Mouse (Mus musculus): ENCODE measurements around the gene Gm19668.
"Not testable (repeated sequence)": the region's sequence is repeated elsewhere in the genome, so short reads cannot be mapped to it uniquely, and the experiment has no call there.

Gene Gm19668

GRCm38 (mm10) chr10:77798921-77799508 is at the start of gene Gm19668:
Gene Gm19668 (minus strand): TSS chr10:77799133.
- no peak for DNase-seq (ENCODE audit: low spot score)

- DNase-seq (ENCODE audit: low spot score): no peak
Measured at GRCm38 (mm10) chr10:77847538-77847937, 48.6 kb upstream of the Gm19668 start.

- DNase-seq (ENCODE audit: low spot score): no peak
Measured at GRCm38 (mm10) chr10:77846961-77847360, 48.0 kb upstream of the Gm19668 start.

GRCm38 (mm10) chr10:77846503-77846902 is 47.6 kb upstream of the Gm19668 start, which contains the start of gene Gm36176:
Gene Gm36176 (plus strand): TSS chr10:77846803.
- no peak for DNase-seq (ENCODE audit: low spot score)

GRCm38 (mm10) chr10:77839006-77839405 is 40.1 kb upstream of the Gm19668 start:
- no peak for DNase-seq (ENCODE audit: low spot score)

GRCm38 (mm10) chr10:77835647-77836046 is 36.7 kb upstream of the Gm19668 start, which contains the start of gene Krtap10-10:
Gene Krtap10-10 (plus strand): TSS chr10:77835947.
- no peak for DNase-seq (ENCODE audit: low spot score)

GRCm38 (mm10) chr10:77826951-77827350 is 28.0 kb upstream of the Gm19668 start, which contains the start of gene Krtap10-4:
Gene Krtap10-4 (minus strand): TSS chr10:77827095.
- DNase-seq (ENCODE audit: low spot score): no peak

- no peak for DNase-seq (ENCODE audit: low spot score)
Measured at GRCm38 (mm10) chr10:77819203-77819602, 20.3 kb upstream of the Gm19668 start.

- DNase-seq (ENCODE audit: low spot score): no peak
Measured at GRCm38 (mm10) chr10:77818523-77818922, 19.6 kb upstream of the Gm19668 start.

- DNase-seq (ENCODE audit: low spot score): no peak
Measured at GRCm38 (mm10) chr10:77815514-77815913, 16.6 kb upstream of the Gm19668 start.

GRCm38 (mm10) chr10:77814382-77814781 is 15.4 kb upstream of the Gm19668 start, which contains the start of gene Gm2696:
Gene Gm2696 (plus strand): TSS chr10:77814682.
- no peak for DNase-seq (ENCODE audit: low spot score)

- DNase-seq (ENCODE audit: low spot score): no peak
Measured at GRCm38 (mm10) chr10:77811743-77812142, 12.8 kb upstream of the Gm19668 start, which contains the start of gene Gm9507. Gene Gm9507 (minus strand): TSS chr10:77811843.

GRCm38 (mm10) chr10:77804095-77804494 is 5.2 kb upstream of the Gm19668 start:
- no peak for DNase-seq (ENCODE audit: low spot score)

GRCm38 (mm10) chr10:77798164-77798920 is 591 bp downstream of the Gm19668 start:
- DNase-seq (ENCODE audit: low spot score): not testable (repeated sequence)

GRCm38 (mm10) chr10:77797677-77798076 is 1.3 kb downstream of the Gm19668 start:
- DNase-seq (ENCODE audit: low spot score): no peak

- no peak for DNase-seq (ENCODE audit: low spot score)
Measured at GRCm38 (mm10) chr10:77794976-77795375, 4.0 kb downstream of the Gm19668 start, which contains the start of gene Gm9639. Gene Gm9639 (minus strand): TSS chr10:77795076.

GRCm38 (mm10) chr10:77788621-77789020 is 10.3 kb downstream of the Gm19668 start:
- no peak for DNase-seq (ENCODE audit: low spot score)

GRCm38 (mm10) chr10:77787876-77788275 is 11.1 kb downstream of the Gm19668 start, which contains the start of gene Gm7137:
Gene Gm7137 (minus strand): TSS chr10:77788200.
- DNase-seq (ENCODE audit: low spot score): not testable (repeated sequence)

- DNase-seq (ENCODE audit: low spot score): not testable (repeated sequence)
Measured at GRCm38 (mm10) chr10:77783396-77783795, 15.5 kb downstream of the Gm19668 start.

GRCm38 (mm10) chr10:77782442-77782841 is 16.5 kb downstream of the Gm19668 start, which contains the start of gene Gm3250:
Gene Gm3250 (minus strand): TSS chr10:77782542.
- not testable (repeated sequence) for DNase-seq (ENCODE audit: low spot score)

GRCm38 (mm10) chr10:77776844-77777243 is 22.1 kb downstream of the Gm19668 start, which contains the start of gene Gm7138:
Gene Gm7138 (minus strand): TSS chr10:77776944.
- DNase-seq (ENCODE audit: low spot score): not testable (repeated sequence)

- DNase-seq (ENCODE audit: low spot score): not testable (repeated sequence)
Measured at GRCm38 (mm10) chr10:77772142-77772541, 26.8 kb downstream of the Gm19668 start.

- DNase-seq (ENCODE audit: low spot score): not testable (repeated sequence)
Measured at GRCm38 (mm10) chr10:77771225-77771624, 27.7 kb downstream of the Gm19668 start, which contains the start of gene Gm3238. Gene Gm3238 (minus strand): TSS chr10:77771325.
